Mouse (Mus musculus) midbrain, embryonic 14.5 days (tissue): ENCODE data around the gene Sertad4. TPM values are rescaled to one million over a fixed set of nuclear protein-coding genes. Genes with fewer than 3 reads are reported as not detected.

Experiments used
- ATAC-seq: fragments of 200-750 bp; cut with Nextera tagmentation; 2 replicates; pipeline ENCODE4 v1.8.0; 2017; ENCODE audit warnings: moderate number of reproducible peaks, moderate library complexity; ENCODE audit not compliant: low FRiP score, low TSS enrichment
- DNase-seq: peaks from one replicate; pipeline ENCODE4 v3.0.0-alpha.2; 2015
- H3K27ac ChIP-seq: fragments of 300-500 bp; sonication (generic); replicated peaks from 2 replicates; pipeline ENCODE4 v1.5.1; 2014; ENCODE audit warnings: mild to moderate bottlenecking, low read depth, low read length, moderate library complexity
- H3K27me3 ChIP-seq: fragments of 300-500 bp; sonication (generic); 2 replicates; pipeline ENCODE4 v1.6.1; 2014; ENCODE audit warnings: low read length, control low read depth, mixed read lengths; ENCODE audit not compliant: control insufficient read depth, insufficient read depth
- H3K36me3 ChIP-seq: fragments of 300-500 bp; sonication (generic); 2 replicates; pipeline ENCODE4 v1.6.1; 2014; ENCODE audit warnings: low read length, control low read depth; ENCODE audit not compliant: control insufficient read depth, insufficient read depth
- H3K4me1 ChIP-seq: fragments of 300-500 bp; sonication (generic); 2 replicates; pipeline ENCODE4 v1.6.1; 2014; ENCODE audit warnings: mild to moderate bottlenecking, antibody characterized with exemption, low read length, control low read depth; ENCODE audit not compliant: control insufficient read depth, insufficient read depth
- H3K4me2 ChIP-seq: fragments of 300-500 bp; sonication (generic); 2 replicates; pipeline ENCODE4 v1.6.1; 2014; ENCODE audit warnings: mild to moderate bottlenecking, low read length, moderate library complexity
- H3K4me3 ChIP-seq: fragments of 300-500 bp; sonication (generic); replicated peaks from 2 replicates; pipeline ENCODE4 v1.5.1; 2014; ENCODE audit warnings: low read depth, low read length
- H3K9ac ChIP-seq: fragments of 300-500 bp; sonication (generic); replicated peaks from 2 replicates; pipeline ENCODE4 v1.6.1; 2014; ENCODE audit warnings: mild to moderate bottlenecking, low read length, moderate library complexity
- H3K9me3 ChIP-seq: fragments of 300-500 bp; sonication (generic); 2 replicates; pipeline ENCODE4 v1.6.1; 2016; ENCODE audit warnings: low read length, control low read depth, mixed read lengths; ENCODE audit not compliant: control insufficient read depth
- WGBS: fragments of 180-500 bp; shearing (Covaris S2); extraction: QIAGEN DNeasy Blood & Tissue Kit; methylation state at CpG from one replicate; pipeline ENCODE4 v1.1.7; 2014; 5-methylcytosine and 5-hydroxymethylcytosine counted together
- polyA plus RNA-seq: library from polyadenylated mRNA; unstranded; fragments of >200 nt; fragmentation: Nextera tagmentation; extraction: Ambion mirVana; gene quantifications from 2 replicates; pipeline ENCODE4 v1.2.1, GENCODE M21; 2014

The Sertad4 gene
- polyA plus RNA-seq, 1 experiment from 2014 or later, result 39.5 TPM

GRCm38 (mm10) chr1:192856411-192856810, 855 bp upstream of the Sertad4 start:
- H3K27ac ChIP-seq, result peak overlapping the region; percentile 98
- no peaks in the 10 kb centered on the region for H3K36me3 ChIP-seq
- H3K27me3 ChIP-seq, result 0 out of 2 replicates have a peak, but pooled peaks cover 5% of the 10 kb centered on the region
- DNase-seq (peak; percentile 60), ATAC-seq (no peak)
- H3K9me3 ChIP-seq, result no peaks in the 10 kb centered on the region
- H3K4me2 ChIP-seq, result peak overlapping the region; percentile 77
- H3K4me3 ChIP-seq, result no peak overlapping the region
- H3K4me1 ChIP-seq, result peaks cover 36% of the 10 kb centered on the region
- H3K9ac ChIP-seq, result no peak overlapping the region
- WGBS, result 10% methylated on average over 10 of the region's 10 CpGs

GRCm38 (mm10) chr1:192854819-192855271, 711 bp downstream of the Sertad4 start:
- peak overlapping the region; percentile 77 for H3K4me2 ChIP-seq
- peak overlapping the region; percentile 95 for H3K9ac ChIP-seq
- no peaks in the 10 kb centered on the region for H3K9me3 ChIP-seq
- peak overlapping the region; percentile 75 for H3K4me3 ChIP-seq
- H3K4me1 ChIP-seq, result peaks cover 45% of the 10 kb centered on the region
- under 1% methylated on average over 45 of the region's 45 CpGs for WGBS
- peaks cover 2% of the 10 kb centered on the region; the same call in 1 of the 2 replicates for H3K36me3 ChIP-seq
- 0 out of 2 replicates have a peak, but pooled peaks cover 5% of the 10 kb centered on the region for H3K27me3 ChIP-seq
- DNase-seq (peak; percentile 75), ATAC-seq (peak; percentile 53)
- peak overlapping the region; percentile 98 for H3K27ac ChIP-seq

DNA sequence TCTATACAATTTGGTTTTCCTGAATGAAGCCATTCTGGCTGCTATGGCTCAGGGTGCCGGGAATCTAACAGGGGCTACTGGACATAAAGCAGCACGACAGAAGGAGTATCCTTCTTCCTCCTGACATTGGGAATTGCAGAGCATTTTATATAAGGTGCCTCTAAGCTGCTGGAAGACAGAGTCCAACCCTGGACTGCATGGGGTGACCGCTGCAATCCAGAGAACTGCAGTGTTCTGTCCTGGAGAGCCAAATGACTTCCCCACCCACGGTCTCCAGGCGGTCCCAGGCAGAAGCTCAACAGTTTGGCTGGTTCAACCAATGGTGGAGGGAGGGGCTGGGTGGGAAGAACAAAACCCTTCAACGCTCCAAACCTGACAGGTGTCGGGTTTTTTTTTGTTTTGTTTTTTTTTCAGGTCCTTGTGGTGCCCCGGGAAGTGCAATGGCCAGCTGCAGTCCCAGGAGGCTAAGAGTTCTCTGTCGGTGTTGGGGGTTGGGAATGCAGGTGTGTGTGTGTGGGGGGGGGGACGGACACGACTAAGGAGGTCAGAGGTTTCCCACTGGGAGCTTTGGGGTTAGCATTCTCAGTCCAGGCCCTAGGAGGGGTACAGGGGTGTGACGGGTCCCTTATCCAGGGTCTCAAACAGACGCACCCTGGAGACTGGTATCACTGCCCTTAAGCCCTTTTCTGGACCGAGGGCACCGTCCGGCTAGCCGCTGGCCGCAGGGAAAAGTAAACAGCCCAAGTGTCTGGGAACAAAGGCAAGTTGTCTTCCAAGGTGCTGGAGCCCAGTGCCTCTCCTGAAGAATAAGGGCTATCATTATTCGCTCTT, 1.4 kb downstream of the Sertad4 start:
- DNase-seq, result peak; percentile 29

DNA sequence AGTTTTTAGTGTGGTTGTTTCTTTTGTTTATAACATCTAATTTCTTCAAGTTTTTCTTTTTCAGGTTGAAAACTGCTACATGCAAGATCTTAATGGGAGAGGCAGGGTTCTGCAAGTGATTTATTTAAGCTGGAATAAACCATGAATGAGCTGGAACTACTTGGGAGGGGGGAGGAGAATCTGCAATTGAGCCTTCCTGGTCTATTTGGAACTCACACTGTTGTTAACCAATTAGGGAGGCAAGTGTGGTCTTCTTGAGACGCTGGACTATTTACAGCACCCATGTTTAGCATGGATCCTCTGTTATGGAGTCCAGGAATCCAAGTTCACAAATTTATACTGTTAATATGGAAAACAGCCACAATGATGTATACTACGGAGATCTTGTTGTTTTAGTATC, 2.1 kb downstream of the Sertad4 start:
- peak overlapping the region; percentile 75 for H3K4me3 ChIP-seq
- DNase-seq (no peak), ATAC-seq (no peak)
- WGBS, result 47% methylated on average over 2 of the region's 2 CpGs
- no peaks in the 10 kb centered on the region for H3K9me3 ChIP-seq
- 0 out of 2 replicates have a peak, but pooled peaks cover 5% of the 10 kb centered on the region for H3K27me3 ChIP-seq
- no peak overlapping the region for H3K27ac ChIP-seq
- peak overlapping the region; percentile 77 for H3K4me2 ChIP-seq
- H3K4me1 ChIP-seq, result peaks cover 45% of the 10 kb centered on the region
- peak overlapping the region; percentile 95; the same call in 1 of the 2 replicates for H3K9ac ChIP-seq
- peaks cover 17% of the 10 kb centered on the region for H3K36me3 ChIP-seq

More for the DNA sequence above, 1.4 kb downstream of the Sertad4 start:
- H3K27me3 ChIP-seq, result 0 out of 2 replicates have a peak, but pooled peaks cover 5% of the 10 kb centered on the region
- no peak for ATAC-seq
- 3% methylated on average over 19 of the region's 19 CpGs for WGBS
- peak overlapping the region; percentile 98 for H3K27ac ChIP-seq
- H3K36me3 ChIP-seq, result peaks cover 9% of the 10 kb centered on the region
- peaks cover 45% of the 10 kb centered on the region for H3K4me1 ChIP-seq
- H3K4me2 ChIP-seq, result peak overlapping the region; percentile 77
- H3K9me3 ChIP-seq, result no peaks in the 10 kb centered on the region
- H3K4me3 ChIP-seq, result peak overlapping the region; percentile 75
- H3K9ac ChIP-seq, result peak overlapping the region; percentile 95

DNA sequence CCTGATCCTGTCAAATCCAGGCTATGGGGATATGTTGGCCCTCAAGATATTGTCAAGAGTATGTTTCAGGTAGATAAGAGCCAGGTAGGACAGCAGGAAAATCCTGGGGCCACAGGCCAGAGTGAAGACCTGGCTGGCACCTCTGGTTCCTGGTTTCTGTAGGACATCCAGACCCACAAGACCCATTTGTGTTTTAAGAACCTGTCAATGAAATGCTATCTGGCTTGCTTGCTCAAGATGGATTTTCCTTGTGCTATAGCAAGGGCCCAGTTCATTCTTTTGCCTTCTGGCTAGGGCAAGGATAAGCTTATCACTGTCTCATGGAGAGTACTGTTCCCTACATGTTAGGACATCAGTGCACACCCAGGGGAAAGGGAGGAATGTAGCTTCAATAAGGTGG, 3.5 kb downstream of the Sertad4 start:
- Histone ChIP-seq H3K9me3 (no peaks in the 10 kb centered on the region), H3K27ac (peak overlapping the region; percentile 79), H3K36me3 (peaks cover 30% of the 10 kb centered on the region), H3K4me1 (peaks cover 45% of the 10 kb centered on the region), H3K4me2 (peak overlapping the region; percentile 77), H3K4me3 (peak overlapping the region; percentile 13; the same call in 1 of the 2 replicates), H3K9ac (peak overlapping the region; percentile 48), H3K27me3 (no peaks in the 10 kb centered on the region)
- DNase-seq (no peak), ATAC-seq (no peak)

DNA sequence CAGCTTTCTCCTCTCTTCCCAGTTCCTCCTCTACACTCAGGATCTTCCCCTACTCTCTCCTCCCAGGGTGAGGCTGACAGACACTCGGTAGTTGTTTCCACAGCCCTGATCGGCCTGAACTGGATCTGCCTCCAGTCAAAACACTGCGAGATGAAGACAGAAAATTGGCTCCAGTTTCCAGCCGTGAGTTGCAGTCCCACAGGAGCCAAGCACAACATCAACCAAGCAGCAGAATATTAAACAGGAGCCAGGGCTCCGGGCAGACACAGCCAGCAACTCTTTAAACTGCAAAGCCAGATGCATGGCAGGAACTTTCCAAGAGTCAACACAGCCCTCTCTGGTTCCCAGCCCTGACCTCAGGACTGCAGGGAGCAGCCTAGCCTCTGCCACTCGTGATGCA, 3.9 kb downstream of the Sertad4 start:
- no peak for ATAC-seq
- Histone ChIP-seq H3K36me3 (peaks cover 34% of the 10 kb centered on the region), H3K4me3 (peak overlapping the region; percentile 13), H3K4me2 (peak overlapping the region; percentile 77), H3K27me3 (no peaks in the 10 kb centered on the region), H3K9me3 (no peaks in the 10 kb centered on the region), H3K27ac (peak overlapping the region; percentile 79), H3K9ac (peak overlapping the region; percentile 48), H3K4me1 (peaks cover 45% of the 10 kb centered on the region)
- 5% methylated on average over 6 of the region's 6 CpGs for WGBS
- peak; percentile 78 for DNase-seq

- H3K4me3 ChIP-seq, result peak overlapping the region; percentile 13
- WGBS, result 1% methylated on average over 2 of the region's 2 CpGs
Measured at GRCm38 (mm10) chr1:192851126-192851525, 4.4 kb downstream of the Sertad4 start.

GRCm38 (mm10) chr1:192849616-192850015, 5.9 kb downstream of the Sertad4 start:
- 96% methylated on average over 5 of the region's 5 CpGs for WGBS
- no peak overlapping the region for H3K9ac ChIP-seq
- H3K4me1 ChIP-seq, result peaks cover 37% of the 10 kb centered on the region
- H3K27me3 ChIP-seq, result no peaks in the 10 kb centered on the region
- no peaks in the 10 kb centered on the region for H3K9me3 ChIP-seq
- DNase-seq (no peak), ATAC-seq (no peak)
- H3K4me2 ChIP-seq, result no peak overlapping the region
- H3K4me3 ChIP-seq, result no peak overlapping the region
- no peak overlapping the region for H3K27ac ChIP-seq
- H3K36me3 ChIP-seq, result peaks cover 42% of the 10 kb centered on the region

More at GRCm38 (mm10) chr1:192851126-192851525, 4.4 kb downstream of the Sertad4 start:
- Histone ChIP-seq H3K9ac (peak overlapping the region; percentile 48), H3K36me3 (peaks cover 39% of the 10 kb centered on the region), H3K4me2 (peak overlapping the region; percentile 77), H3K27me3 (no peaks in the 10 kb centered on the region), H3K4me1 (peaks cover 41% of the 10 kb centered on the region), H3K27ac (peak overlapping the region; percentile 79), H3K9me3 (no peaks in the 10 kb centered on the region)
- DNase-seq, result peak; percentile 52
- ATAC-seq, result no peak
